Mouse (Mus musculus): ENCODE data around the gene Lyl1. TPM values are rescaled to one million over a fixed set of nuclear protein-coding genes. Genes with fewer than 3 reads are reported as not detected.
A peak's percentile ranks its signal among the peaks of the same experiment; 100 is the strongest.

The Lyl1 gene
- polyA plus RNA-seq, 1 experiment from 2014 or later, result 4.4 TPM

- 4% methylated on average over 15 of the region's 15 CpGs for WGBS
- peak overlapping the region; percentile 41; the same call in 1 of the 2 replicates for H3K9ac ChIP-seq
- peaks cover 76% of the 10 kb centered on the region for H3K4me1 ChIP-seq
- no peaks in the 10 kb centered on the region for H3K9me3 ChIP-seq
- H3K36me3 ChIP-seq, result no peaks in the 10 kb centered on the region
- no peak overlapping the region; the same call in 1 of the 2 replicates for H3K4me3 ChIP-seq
- peak overlapping the region; percentile 44 for H3K4me2 ChIP-seq (replicated peaks)
- H3K27ac ChIP-seq, result no peak overlapping the region
- peaks cover 52% of the 10 kb centered on the region for H3K27me3 ChIP-seq (replicated peaks)
- ATAC-seq (ENCODE audit: low FRiP score, low read depth), result no peak
These were observed 6.8 kb downstream of the Lyl1 start for GRCm38 (mm10) chr8:84708071-84708541.

- Histone ChIP-seq H3K4me1 (peaks cover 81% of the 10 kb centered on the region), H3K9ac (0 out of 2 replicates have a peak overlapping the region, but pooled peaks have one; percentile 17), H3K27me3 (replicated peaks) (peaks cover 52% of the 10 kb centered on the region), H3K4me2 (replicated peaks) (peak overlapping the region; percentile 22), H3K27ac (peak overlapping the region; percentile 33), H3K9me3 (no peaks in the 10 kb centered on the region), H3K4me3 (no peak overlapping the region), H3K36me3 (no peaks in the 10 kb centered on the region)
- ATAC-seq (ENCODE audit: low FRiP score, low read depth), result peak; percentile 34
- WGBS, result 13% methylated on average over 12 of the region's 12 CpGs
These were observed 7.7 kb downstream of the Lyl1 start for GRCm38 (mm10) chr8:84708774-84709475.

- ATAC-seq (ENCODE audit: low FRiP score, low read depth), result no peak
- Histone ChIP-seq H3K36me3 (no peaks in the 10 kb centered on the region), H3K4me2 (replicated peaks) (no peak overlapping the region), H3K27me3 (replicated peaks) (peaks cover 52% of the 10 kb centered on the region), H3K9ac (no peak overlapping the region), H3K27ac (no peak overlapping the region), H3K4me3 (no peak overlapping the region), H3K9me3 (no peaks in the 10 kb centered on the region), H3K4me1 (peaks cover 83% of the 10 kb centered on the region)
- 95% methylated on average over 1 of the region's 1 CpGs for WGBS
These were observed 8.7 kb downstream of the Lyl1 start for GRCm38 (mm10) chr8:84709931-84710330.

- WGBS, result 51% methylated on average over 3 of the region's 3 CpGs
- H3K4me2 ChIP-seq (replicated peaks), result peak overlapping the region; percentile 31
- H3K36me3 ChIP-seq, result no peaks in the 10 kb centered on the region
- H3K9ac ChIP-seq, result peak overlapping the region; percentile 14; the same call in 1 of the 2 replicates
- no peak for ATAC-seq (ENCODE audit: low FRiP score, low read depth)
- H3K27ac ChIP-seq, result peak overlapping the region; percentile 75
- peaks cover 82% of the 10 kb centered on the region for H3K4me1 ChIP-seq
- no peak overlapping the region for H3K4me3 ChIP-seq
- peaks cover 52% of the 10 kb centered on the region for H3K27me3 ChIP-seq (replicated peaks)
- H3K9me3 ChIP-seq, result no peaks in the 10 kb centered on the region
These were observed 10.1 kb downstream of the Lyl1 start for GRCm38 (mm10) chr8:84711312-84711711.

GRCm38 (mm10) chr8:84711933-84712758, 10.9 kb downstream of the Lyl1 start:
- Histone ChIP-seq H3K36me3 (0 out of 2 replicates have a peak, but pooled peaks cover 4% of the 10 kb centered on the region), H3K4me2 (replicated peaks) (peak overlapping the region; percentile 31), H3K4me3 (no peak overlapping the region), H3K27me3 (replicated peaks) (peaks cover 52% of the 10 kb centered on the region), H3K27ac (peak overlapping the region; percentile 87), H3K4me1 (peaks cover 77% of the 10 kb centered on the region), H3K9ac (no peak overlapping the region), H3K9me3 (no peaks in the 10 kb centered on the region)
- WGBS, result 10% methylated on average over 10 of the region's 11 CpGs
- peak; percentile 88 for ATAC-seq (ENCODE audit: low FRiP score, low read depth)

- Histone ChIP-seq H3K4me2 (replicated peaks) (peak overlapping the region; percentile 25), H3K4me1 (peaks cover 71% of the 10 kb centered on the region), H3K4me3 (no peak overlapping the region), H3K27me3 (replicated peaks) (peaks cover 52% of the 10 kb centered on the region), H3K27ac (peak overlapping the region; percentile 87), H3K9me3 (no peaks in the 10 kb centered on the region), H3K36me3 (0 out of 2 replicates have a peak, but pooled peaks cover 4% of the 10 kb centered on the region), H3K9ac (no peak overlapping the region)
- peak; percentile 29 for ATAC-seq (ENCODE audit: low FRiP score, low read depth)
- WGBS, result 18% methylated on average over 3 of the region's 3 CpGs
These were observed 11.5 kb downstream of the Lyl1 start for GRCm38 (mm10) chr8:84712759-84713120.

GRCm38 (mm10) chr8:84713381-84713780, 12.1 kb downstream of the Lyl1 start:
- ATAC-seq (ENCODE audit: low FRiP score, low read depth), result no peak
- Histone ChIP-seq H3K4me1 (peaks cover 64% of the 10 kb centered on the region), H3K27me3 (replicated peaks) (peaks cover 51% of the 10 kb centered on the region)

GRCm38 (mm10) chr8:84714161-84714560, 12.9 kb downstream of the Lyl1 start:
- ATAC-seq (ENCODE audit: low FRiP score, low read depth), result no peak
- H3K4me1 ChIP-seq, result peaks cover 58% of the 10 kb centered on the region
- 0 out of 2 replicates have a peak, but pooled peaks cover 4% of the 10 kb centered on the region for H3K36me3 ChIP-seq
- 54% methylated on average over 4 of the region's 4 CpGs for WGBS
- H3K4me2 ChIP-seq (replicated peaks), result 0 out of 2 replicates have a peak overlapping the region, but pooled peaks have one; percentile 25
- no peak overlapping the region for H3K4me3 ChIP-seq
- no peaks in the 10 kb centered on the region for H3K9me3 ChIP-seq
- 0 out of 2 replicates have a peak overlapping the region, but pooled peaks have one; percentile 17 for H3K9ac ChIP-seq
- peak overlapping the region; percentile 87 for H3K27ac ChIP-seq
- peaks cover 53% of the 10 kb centered on the region for H3K27me3 ChIP-seq (replicated peaks)

More at GRCm38 (mm10) chr8:84713381-84713780, 12.1 kb downstream of the Lyl1 start:
- no peaks in the 10 kb centered on the region for H3K9me3 ChIP-seq
- no peak overlapping the region for H3K4me3 ChIP-seq
- 30% methylated on average over 4 of the region's 4 CpGs for WGBS
- H3K27ac ChIP-seq, result peak overlapping the region; percentile 87
- H3K36me3 ChIP-seq, result 0 out of 2 replicates have a peak, but pooled peaks cover 4% of the 10 kb centered on the region
- 0 out of 2 replicates have a peak overlapping the region, but pooled peaks have one; percentile 17 for H3K9ac ChIP-seq
- peak overlapping the region; percentile 25 for H3K4me2 ChIP-seq (replicated peaks)

GRCm38 (mm10) chr8:84715893-84716468, 14.7 kb downstream of the Lyl1 start:
- Histone ChIP-seq H3K4me1 (peaks cover 48% of the 10 kb centered on the region), H3K27me3 (replicated peaks) (peaks cover 62% of the 10 kb centered on the region), H3K4me3 (no peak overlapping the region), H3K4me2 (replicated peaks) (peak overlapping the region; percentile 48), H3K9ac (peak overlapping the region; percentile 33; the same call in 1 of the 2 replicates), H3K36me3 (peaks cover 4% of the 10 kb centered on the region; the same call in 1 of the 2 replicates), H3K27ac (no peak overlapping the region), H3K9me3 (no peaks in the 10 kb centered on the region)
- ATAC-seq (ENCODE audit: low FRiP score, low read depth), result no peak
- WGBS, result 7% methylated on average over 27 of the region's 27 CpGs

- Histone ChIP-seq H3K9ac (no peak overlapping the region), H3K27me3 (replicated peaks) (peaks cover 62% of the 10 kb centered on the region), H3K4me1 (peaks cover 40% of the 10 kb centered on the region), H3K4me3 (no peak overlapping the region), H3K36me3 (peaks cover 4% of the 10 kb centered on the region; the same call in 1 of the 2 replicates), H3K9me3 (no peaks in the 10 kb centered on the region), H3K27ac (no peak overlapping the region), H3K4me2 (replicated peaks) (no peak overlapping the region)
- 88% methylated on average over 11 of the region's 11 CpGs for WGBS
- ATAC-seq (ENCODE audit: low FRiP score, low read depth), result no peak
These were observed 15.5 kb downstream of the Lyl1 start for GRCm38 (mm10) chr8:84716790-84717189.

GRCm38 (mm10) chr8:84718476-84718875, 17.2 kb downstream of the Lyl1 start:
- Histone ChIP-seq H3K4me3 (no peak overlapping the region), H3K4me1 (peaks cover 40% of the 10 kb centered on the region)

More at GRCm38 (mm10) chr8:84718476-84718875, 17.2 kb downstream of the Lyl1 start:
- Histone ChIP-seq H3K27me3 (replicated peaks) (peaks cover 60% of the 10 kb centered on the region), H3K36me3 (peaks cover 4% of the 10 kb centered on the region; the same call in 1 of the 2 replicates), H3K9me3 (no peaks in the 10 kb centered on the region), H3K9ac (no peak overlapping the region), H3K27ac (no peak overlapping the region), H3K4me2 (replicated peaks) (no peak overlapping the region)
- no peak for ATAC-seq (ENCODE audit: low FRiP score, low read depth)
- 87% methylated on average over 5 of the region's 5 CpGs for WGBS

Data from neural tube, embryonic 12.5 days (tissue).